Comparison of ENCODE assay signal across 11 mouse cellular contexts in the genomic region with DNA sequence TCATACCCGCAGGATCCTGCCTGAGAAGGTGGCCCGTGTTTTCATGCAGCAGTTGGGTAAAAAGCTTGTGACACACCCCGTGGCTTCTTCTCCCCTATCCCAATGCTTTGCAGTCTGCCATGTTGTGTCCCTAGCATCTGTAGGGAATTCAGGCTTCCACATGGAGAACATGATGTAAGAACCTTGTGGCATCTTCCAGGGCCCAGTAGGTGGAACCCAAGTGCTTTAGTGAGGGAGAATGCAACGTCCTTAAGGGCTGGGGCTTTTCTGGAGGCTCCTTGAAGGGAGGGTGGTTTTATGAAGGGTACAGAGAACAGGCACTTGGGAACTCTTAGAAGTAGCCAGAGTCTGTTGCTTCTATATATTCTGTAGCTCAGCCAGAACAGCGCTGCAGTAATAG. TPM values are rescaled to one million over a fixed set of nuclear protein-coding genes. Genes with fewer than 3 reads are reported as not detected.
DNase-seq lines count a peak whose midpoint lies in the region; ATAC-seq and TF ChIP-seq lines count a peak whose summit lies in the region.
"Had no signal": no experiment of that assay in that cellular context is flagged by ENCODE, and none has a peak within 500 bp of the region (broad histone marks: within the 10 kb centered on the region; RNA-seq: fewer than 3 reads in every experiment).

No protein-coding gene starts in this region.

- DNase-seq in cerebellum, postnatal 10 days: peak; percentile 52 to 55
- no peak for DNase-seq in cerebellum, postnatal 36 days
- DNase-seq in layer of hippocampus, adult 11-12 months (ENCODE audit: low spot score): peak; percentile 37
- DNase-seq in layer of hippocampus, adult 8-10 months (ENCODE audit: low spot score in 2 of 2): no peak
- DNase-seq in brain, adult 2 months (ENCODE audit: low read depth, low spot score): peak; percentile 83
- no peak for DNase-seq in limb, embryonic 14.5 days (ENCODE audit: low spot score)
- DNase-seq in urinary bladder, postnatal 14 days (ENCODE audit: low spot score): no peak
- no peak for DNase-seq in natural killer cell, adult 2 months (ENCODE audit: low spot score in 2 of 2)
- DNase-seq: cerebellum, adult 9-10 months had no signal

- peaks cover 7% of the 10 kb centered on the region for H3K4me1 ChIP-seq in limb, embryonic 14.5 days (ENCODE audit: control insufficient read depth, insufficient read depth, low read length)

- peak overlapping the region; percentile 90; the same call in 1 of the 2 replicates for H3K4me2 ChIP-seq in limb, embryonic 14.5 days (replicated peaks; ENCODE audit: low read depth, low read length, severe bottlenecking)

- 0 out of 2 replicates have a peak overlapping the region, but pooled peaks have one; percentile 82 for H3K4me3 ChIP-seq in limb, embryonic 14.5 days (replicated peaks; ENCODE audit: low read length)

- H3K9ac ChIP-seq in limb, embryonic 14.5 days (ENCODE audit: low read depth, low read length, severe bottlenecking): no peak overlapping the region
- H3K9ac ChIP-seq: stomach, embryonic 15.5 days had no signal

- no peak for TF ChIP-seq POLR2A in limb, embryonic 14.5 days (IDR thresholded peaks at IDR 0.05; ENCODE audit: borderline replicate concordance, extremely low read depth, insufficient read depth, insufficient read length)

- no peaks in the 10 kb centered on the region for H3K27me3 ChIP-seq in limb, embryonic 14.5 days (ENCODE audit: control insufficient read depth, insufficient read depth, low read length)
- H3K27me3 ChIP-seq: stomach, embryonic 15.5 days had no signal

- ATAC-seq in limb, embryonic 14.5 days (ENCODE audit: low FRiP score, low read depth): no peak

- WGBS in limb, embryonic 14.5 days: 34% methylated on average over 5 of the region's 5 CpGs

- H3K9me3 ChIP-seq in limb, embryonic 14.5 days (ENCODE audit: control insufficient read depth, low read length): no peaks in the 10 kb centered on the region
- H3K9me3 ChIP-seq: stomach, embryonic 15.5 days had no signal

- peaks cover 57% of the 10 kb centered on the region for H3K36me3 ChIP-seq in limb, embryonic 14.5 days (ENCODE audit: control insufficient read depth, insufficient read depth, low read length)

- H3K27ac ChIP-seq in limb, embryonic 14.5 days (replicated peaks; ENCODE audit: low read depth, low read length): no peak overlapping the region

RNA-seq across cellular contexts. Expression of gene Ulk3, which starts 1.5 kb away (rescaled TPM):
- 10 to 100 TPM; 29.9 to 40.1 (median 37.8) TPM for total RNA-seq in layer of hippocampus, adult 8-10 months (2022)
- polyA plus RNA-seq in limb, embryonic 14.5 days (2012; rRNA removed): 41.7 and 47.2 TPM in 2 replicates
- polyA plus RNA-seq in limb, embryonic 14.5 days (2014; fragmentation: Nextera tagmentation; extraction: Ambion mirVana): 13.1 and 13.8 TPM in 2 replicates

RNA-seq across cellular contexts. Expression of gene Cplx3, which starts 15.4 kb away (rescaled TPM):
- total RNA-seq in layer of hippocampus, adult 8-10 months (2022): 1 to 10 TPM; 3.5 to 6.1 (median 4.1) TPM
- polyA plus RNA-seq in limb, embryonic 14.5 days (2012; rRNA removed): 0.03 TPM in 1 of 2 replicates, not detected in the other
- not detected in 2 replicates for polyA plus RNA-seq in limb, embryonic 14.5 days (2014; fragmentation: Nextera tagmentation; extraction: Ambion mirVana)
- polyA plus RNA-seq: large intestine, adult 2 months; stomach, embryonic 15.5 days had no signal

RNA-seq across cellular contexts. Expression of gene Lman1l, which starts 29.8 kb away (rescaled TPM):
- total RNA-seq in layer of hippocampus, adult 8-10 months (2022): not detected
- 0.09 TPM in 1 of 2 replicates, not detected in the other for polyA plus RNA-seq in limb, embryonic 14.5 days (2012; rRNA removed)
- not detected in 2 replicates for polyA plus RNA-seq in limb, embryonic 14.5 days (2014; fragmentation: Nextera tagmentation; extraction: Ambion mirVana)
- polyA plus RNA-seq: stomach, embryonic 15.5 days had no signal

RNA-seq across cellular contexts. Expression of gene Scamp2, which starts 30.0 kb away (rescaled TPM):
- 10 to 100 TPM; 26.5 to 35.2 (median 31.9) TPM for total RNA-seq in layer of hippocampus, adult 8-10 months (2022)
- 75.3 and 99.2 TPM in 2 replicates for polyA plus RNA-seq in limb, embryonic 14.5 days (2012; rRNA removed)
- 81.7 and 82.5 TPM in 2 replicates for polyA plus RNA-seq in limb, embryonic 14.5 days (2014; fragmentation: Nextera tagmentation; extraction: Ambion mirVana)

RNA-seq across cellular contexts. Expression of gene Mpi, which starts 38.2 kb away (rescaled TPM):
- 10 to 100 TPM; 68.8 to 80.6 (median 77.5) TPM for total RNA-seq in layer of hippocampus, adult 8-10 months (2022)
- 51.0 and 55.6 TPM in 2 replicates for polyA plus RNA-seq in limb, embryonic 14.5 days (2012; rRNA removed)
- 34.4 and 37.5 TPM in 2 replicates for polyA plus RNA-seq in limb, embryonic 14.5 days (2014; fragmentation: Nextera tagmentation; extraction: Ambion mirVana)

Comparison
In these comparisons a context has a peak if more than half of its experiments do, and no peak if none do; other contexts are left out.
1. DNase-seq: peak in cerebellum, postnatal 10 days (2 of 2), layer of hippocampus, adult 11-12 months (single experiment) and brain, adult 2 months (single experiment); none in cerebellum, postnatal 36 days (0 of 2), layer of hippocampus, adult 8-10 months (0 of 2), limb, embryonic 14.5 days (single experiment), urinary bladder, postnatal 14 days (single experiment) and natural killer cell, adult 2 months (0 of 2).